Mouse (Mus musculus) erythroblast, embryonic 14.5 days (primary cell): Measurements from ENCODE around the gene Ppp6r2.

Experiments used
- GATA1 ChIP-seq: IDR thresholded peaks from 2 replicates; pipeline ENCODE4 v1.6.1; 2012; ENCODE audit warnings: low read length, inconsistent platforms, mixed read lengths
- TAL1 ChIP-seq: IDR thresholded peaks from 3 replicates; pipeline ENCODE4 v1.6.1; 2012; ENCODE audit warnings: low read length, inconsistent platforms, mixed read lengths

- TF ChIP-seq TAL1 (no peak), GATA1 (no peak)
These were observed 115.1 kb downstream of the Ppp6r2 start for GRCm38 (mm10) chr15:89326441-89326840.
